20 mouse cellular contexts compared by ENCODE assay signal in genomic region chr4:63002386-63002785, GRCm38 (mm10). TPM values are rescaled to one million over a fixed set of nuclear protein-coding genes. Genes with fewer than 3 reads are reported as not detected.
DNase-seq lines count a peak whose midpoint lies in the region; ATAC-seq and TF ChIP-seq lines count a peak whose summit lies in the region.
"Had no signal": no experiment of that assay in that cellular context is flagged by ENCODE, and none has a peak within 500 bp of the region (broad histone marks: within the 10 kb centered on the region; RNA-seq: fewer than 3 reads in every experiment).

No protein-coding gene starts in this region.

- peak; percentile 61 for DNase-seq in heart, adult 11 months
- DNase-seq in heart, postnatal 25 days (ENCODE audit: low spot score) = no peak
- peak; percentile 22 for DNase-seq in liver, embryonic 11.5 days (ENCODE audit: low spot score)
- DNase-seq in liver, postnatal 0 days = no peak
- DNase-seq: adrenal gland, adult 2 months; adrenal gland, postnatal 10 days; adrenal gland, postnatal 25 days; cerebellum, adult 11 months; cerebellum, adult 18-20 months; cerebellum, adult 8-10 months; cerebellum, adult 9-11 months; cerebellum, postnatal 14 days; cerebellum, postnatal 36 days; embryo, embryonic 11 days had no signal

- H3K4me3 ChIP-seq in liver, embryonic 11.5 days (ENCODE audit: low read depth, low read length) = no peak overlapping the region
- H3K4me3 ChIP-seq in liver, postnatal 0 days (ENCODE audit: low read depth, low read length) = no peak overlapping the region
- H3K4me3 ChIP-seq: embryonic facial prominence, embryonic 13.5 days; embryonic facial prominence, embryonic 15.5 days; erythroblast, embryonic 14.5 days had no signal

- H3K9me3 ChIP-seq in liver, embryonic 11.5 days (ENCODE audit: control insufficient read depth, low read length) = no peaks in the 10 kb centered on the region
- H3K9me3 ChIP-seq in liver, postnatal 0 days (ENCODE audit: low read length) = no peaks in the 10 kb centered on the region
- H3K9me3 ChIP-seq: embryonic facial prominence, embryonic 13.5 days; embryonic facial prominence, embryonic 15.5 days had no signal

- no peak for TF ChIP-seq CTCF in liver, postnatal 0 days (IDR thresholded peaks at IDR 0.05; ENCODE audit: low read depth)

- H3K27ac ChIP-seq in liver, embryonic 11.5 days (ENCODE audit: low read depth, low read length) = no peak overlapping the region
- no peak overlapping the region for H3K27ac ChIP-seq in liver, postnatal 0 days (ENCODE audit: low read depth)
- H3K27ac ChIP-seq: embryonic facial prominence, embryonic 13.5 days; embryonic facial prominence, embryonic 15.5 days had no signal

- peaks cover 26% of the 10 kb centered on the region for H3K4me1 ChIP-seq in liver, embryonic 11.5 days (replicated peaks; ENCODE audit: control insufficient read depth, insufficient read depth, low read length)
- H3K4me1 ChIP-seq in liver, postnatal 0 days (ENCODE audit: insufficient read depth) = peaks cover 33% of the 10 kb centered on the region

- ATAC-seq in liver, embryonic 11.5 days (replicated peaks; ENCODE audit: low FRiP score) = no peak
- ATAC-seq in liver, postnatal 0 days = no peak
- ATAC-seq: forebrain, embryonic 14.5 days; forebrain, embryonic 16.5 days had no signal

- no peak overlapping the region for H3K9ac ChIP-seq in liver, embryonic 11.5 days (ENCODE audit: low read depth, low read length)
- no peak overlapping the region for H3K9ac ChIP-seq in liver, postnatal 0 days (replicated peaks)
- H3K9ac ChIP-seq: embryonic facial prominence, embryonic 13.5 days; embryonic facial prominence, embryonic 15.5 days had no signal

- H3K27me3 ChIP-seq in liver, embryonic 11.5 days (replicated peaks; ENCODE audit: control insufficient read depth, insufficient read depth, low read length) = no peaks in the 10 kb centered on the region
- no peaks in the 10 kb centered on the region for H3K27me3 ChIP-seq in liver, postnatal 0 days (ENCODE audit: insufficient read depth, low read length)
- H3K27me3 ChIP-seq: embryonic facial prominence, embryonic 13.5 days; embryonic facial prominence, embryonic 15.5 days had no signal

- intact Hi-C loops in heart, postnatal 25 days (cut with DNase I) = no loop called here

- whole genome bisulfite sequencing in liver, embryonic 11.5 days = 62% methylated on average over 1 of the region's 1 CpGs
- 70% methylated on average over 1 of the region's 1 CpGs for WGBS in liver, postnatal 0 days (ENCODE audit: insufficient replicate concordance)

- no peak for TF ChIP-seq EP300 in liver, postnatal 0 days (IDR thresholded peaks at IDR 0.05; ENCODE audit: low read depth)

- H3K36me3 ChIP-seq in liver, embryonic 11.5 days (ENCODE audit: control insufficient read depth, insufficient read depth, low read length) = no peaks in the 10 kb centered on the region
- H3K36me3 ChIP-seq in liver, postnatal 0 days (replicated peaks; ENCODE audit: insufficient read depth, low read length) = no peaks in the 10 kb centered on the region
- H3K36me3 ChIP-seq: embryonic facial prominence, embryonic 15.5 days had no signal

- no peak overlapping the region for H3K4me2 ChIP-seq in liver, embryonic 11.5 days
- no peak overlapping the region for H3K4me2 ChIP-seq in liver, postnatal 0 days (ENCODE audit: low read depth, low read length)
- H3K4me2 ChIP-seq: embryonic facial prominence, embryonic 13.5 days; embryonic facial prominence, embryonic 15.5 days had no signal

RNA-seq across cellular contexts. Expression of gene Zfp618, which starts 37.0 kb away (rescaled TPM):
- total RNA-seq in heart, postnatal 25 days (2021) = under 1 TPM; 0.36 to 0.48 TPM
- polyA plus RNA-seq in liver, embryonic 11.5 days (2014; fragmentation: Nextera tagmentation; extraction: Ambion mirVana) = 9.8 and 12.9 TPM in 2 replicates
- 4.5 and 7.4 TPM in 2 replicates for polyA plus RNA-seq in liver, postnatal 0 days (2015; fragmentation: Nextera tagmentation; extraction: Ambion mirVana)
- total RNA-seq: MEL had no signal
- polyA plus RNA-seq: erythroblast, embryonic 14.5 days had no signal

Comparison
In these comparisons a context has a peak if more than half of its experiments do, and no peak if none do; other contexts are left out.
1. DNase-seq: peak in heart, adult 11 months (single experiment) and liver, embryonic 11.5 days (single experiment); none in heart, postnatal 25 days (single experiment) and liver, postnatal 0 days (single experiment).